Mouse (Mus musculus): ENCODE data around the gene Mrps21. TPM values are rescaled to one million over a fixed set of nuclear protein-coding genes. Genes with fewer than 3 reads are reported as not detected.
A peak's percentile ranks its signal among the peaks of the same experiment; 100 is the strongest.
"Not testable (repeated sequence)": the region's sequence is repeated elsewhere in the genome, so short reads cannot be mapped to it uniquely, and the experiment has no call there.

Gene Mrps21
- polyA plus RNA-seq, 1 experiment = 250 TPM

DNA sequence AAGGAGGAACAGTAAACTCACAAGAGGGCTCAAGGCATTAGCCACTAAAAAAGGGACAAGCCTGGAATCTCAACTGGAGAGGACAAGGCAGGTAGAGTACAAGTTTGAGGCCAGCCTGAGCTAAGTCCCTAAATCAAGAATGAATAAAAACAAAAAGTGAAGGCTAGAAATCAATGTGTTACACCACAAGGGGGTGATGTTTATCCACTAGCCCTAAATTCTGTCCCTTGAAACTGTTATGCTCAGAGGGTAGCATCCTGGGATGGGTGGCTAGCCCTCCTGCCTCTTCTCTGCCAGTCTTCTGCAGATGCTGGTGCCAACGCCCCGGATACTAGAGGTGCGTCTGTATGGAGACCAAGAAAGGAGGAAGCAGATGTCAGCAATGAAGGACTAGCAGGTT lies 11.0 kb downstream of the Mrps21 start:
- no peak overlapping the region for H3K4me3 ChIP-seq (ENCODE audit: insufficient read depth, low read length)
- no peak overlapping the region for H3K27ac ChIP-seq (ENCODE audit: insufficient read depth, low read length)
- H3K4me1 ChIP-seq (ENCODE audit: control insufficient read depth, insufficient read depth, low read length) = peaks cover 1% of the 10 kb centered on the region
- TF ChIP-seq POLR2A (IDR thresholded peaks at IDR 0.05; ENCODE audit: extremely low read depth, insufficient read depth, low read length) (no peak), CTCF (IDR thresholded peaks at IDR 0.05; ENCODE audit: extremely low read depth, insufficient read depth, low read length) (no peak; the same call in 1 of the 2 replicates)

- not testable (repeated sequence) for H3K27ac ChIP-seq (ENCODE audit: insufficient read depth, low read length); H3K4me3 ChIP-seq (ENCODE audit: insufficient read depth, low read length); H3K4me1 ChIP-seq (ENCODE audit: control insufficient read depth, insufficient read depth, low read length)
Measured at GRCm38 (mm10) chr3:95858278-95858677, 13.0 kb downstream of the Mrps21 start.

GRCm38 (mm10) chr3:95857050-95857449 lies 14.3 kb downstream of the Mrps21 start:
- H3K4me1 ChIP-seq (ENCODE audit: control insufficient read depth, insufficient read depth, low read length); H3K4me3 ChIP-seq (ENCODE audit: insufficient read depth, low read length); H3K27ac ChIP-seq (ENCODE audit: insufficient read depth, low read length): not testable (repeated sequence)

GRCm38 (mm10) chr3:95856115-95856514 lies 15.2 kb downstream of the Mrps21 start:
- Histone ChIP-seq H3K4me1 (ENCODE audit: control insufficient read depth, insufficient read depth, low read length) (no peaks in the 10 kb centered on the region; the same call in 1 of the 2 replicates), H3K27ac (ENCODE audit: insufficient read depth, low read length) (peak overlapping the region; percentile 51; the same call in 1 of the 2 replicates), H3K4me3 (ENCODE audit: insufficient read depth, low read length) (peak overlapping the region; percentile 83)
- no peak for TF ChIP-seq CTCF (IDR thresholded peaks at IDR 0.05; ENCODE audit: extremely low read depth, insufficient read depth, low read length)
- no peak for TF ChIP-seq POLR2A (IDR thresholded peaks at IDR 0.05; ENCODE audit: extremely low read depth, insufficient read depth, low read length)

DNA sequence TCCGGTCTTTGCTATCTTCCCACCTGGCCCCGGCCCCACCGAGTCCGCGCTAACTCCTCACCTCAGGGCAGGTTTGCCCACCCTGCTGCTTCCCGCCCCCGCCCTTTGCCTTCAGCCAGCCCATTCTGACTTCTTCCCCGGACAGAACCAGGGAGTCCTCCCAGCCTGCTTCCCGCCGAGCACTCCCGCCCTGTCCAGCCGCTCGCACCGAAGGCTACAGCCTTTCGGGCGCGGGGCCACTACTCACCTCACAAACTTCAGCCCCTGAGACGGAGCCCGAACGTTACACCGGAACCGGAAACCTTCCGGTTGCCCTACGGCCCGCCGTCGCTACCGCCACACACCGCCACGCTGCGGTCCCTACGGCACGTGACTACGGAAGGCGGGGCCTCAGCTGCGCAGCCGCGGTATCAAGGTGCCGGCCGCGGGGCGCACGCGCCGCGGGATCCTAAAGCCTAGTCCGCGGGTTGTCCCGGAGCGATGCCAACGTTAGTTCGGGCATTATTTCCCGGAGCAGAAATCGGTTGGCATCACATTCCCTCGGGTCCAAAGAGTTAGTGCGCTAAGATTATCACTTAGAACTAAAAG lies 15.7 kb downstream of the Mrps21 start, which contains the start of gene Prpf3:
TSS of gene Prpf3 (minus strand) at position 384 of the 588 bp plus-strand sequence.
- H3K27ac ChIP-seq (ENCODE audit: insufficient read depth, low read length) = peak within 1 kb of the TSS; percentile 51; the same call in 1 of the 2 replicates
- peak; percentile 77 for TF ChIP-seq POLR2A (IDR thresholded peaks at IDR 0.05; ENCODE audit: extremely low read depth, insufficient read depth, low read length)
- TF ChIP-seq CTCF (IDR thresholded peaks at IDR 0.05; ENCODE audit: extremely low read depth, insufficient read depth, low read length) = no peak
- H3K4me3 ChIP-seq (ENCODE audit: insufficient read depth, low read length) = peak within 1 kb of the TSS; percentile 83
- H3K4me1 ChIP-seq (ENCODE audit: control insufficient read depth, insufficient read depth, low read length) = no peaks in the 10 kb centered on the region; the same call in 1 of the 2 replicates

GRCm38 (mm10) chr3:95851317-95851716 lies 20.0 kb downstream of the Mrps21 start:
- Histone ChIP-seq H3K4me3 (ENCODE audit: insufficient read depth, low read length) (no peak overlapping the region), H3K4me1 (ENCODE audit: control insufficient read depth, insufficient read depth, low read length) (no peaks in the 10 kb centered on the region; the same call in 1 of the 2 replicates), H3K27ac (ENCODE audit: insufficient read depth, low read length) (no peak overlapping the region)
- no peak for TF ChIP-seq POLR2A (IDR thresholded peaks at IDR 0.05; ENCODE audit: extremely low read depth, insufficient read depth, low read length)

DNA sequence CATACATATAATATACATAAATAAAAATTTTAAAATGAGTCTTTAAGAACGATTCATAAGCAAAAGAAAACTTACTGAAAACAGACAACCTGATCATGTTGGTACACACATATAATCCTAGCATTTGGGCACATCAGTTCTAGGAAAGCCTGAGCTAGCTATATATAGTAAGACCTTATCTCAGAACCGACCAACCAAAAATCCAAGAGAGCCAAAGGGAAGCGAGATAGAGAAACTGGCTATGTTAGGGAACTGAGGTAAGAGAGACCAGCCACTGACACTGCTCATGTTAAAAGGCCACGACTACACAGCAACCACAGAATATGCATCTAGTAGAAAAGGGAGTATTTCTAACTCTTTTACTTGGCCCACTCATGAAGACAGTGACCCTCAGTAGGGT lies 20.7 kb downstream of the Mrps21 start:
- Histone ChIP-seq H3K4me1 (ENCODE audit: control insufficient read depth, insufficient read depth, low read length) (no peaks in the 10 kb centered on the region; the same call in 1 of the 2 replicates), H3K4me3 (ENCODE audit: insufficient read depth, low read length) (no peak overlapping the region), H3K27ac (ENCODE audit: insufficient read depth, low read length) (no peak overlapping the region)
- TF ChIP-seq POLR2A (IDR thresholded peaks at IDR 0.05; ENCODE audit: extremely low read depth, insufficient read depth, low read length) (no peak), CTCF (IDR thresholded peaks at IDR 0.05; ENCODE audit: extremely low read depth, insufficient read depth, low read length) (no peak)

DNA sequence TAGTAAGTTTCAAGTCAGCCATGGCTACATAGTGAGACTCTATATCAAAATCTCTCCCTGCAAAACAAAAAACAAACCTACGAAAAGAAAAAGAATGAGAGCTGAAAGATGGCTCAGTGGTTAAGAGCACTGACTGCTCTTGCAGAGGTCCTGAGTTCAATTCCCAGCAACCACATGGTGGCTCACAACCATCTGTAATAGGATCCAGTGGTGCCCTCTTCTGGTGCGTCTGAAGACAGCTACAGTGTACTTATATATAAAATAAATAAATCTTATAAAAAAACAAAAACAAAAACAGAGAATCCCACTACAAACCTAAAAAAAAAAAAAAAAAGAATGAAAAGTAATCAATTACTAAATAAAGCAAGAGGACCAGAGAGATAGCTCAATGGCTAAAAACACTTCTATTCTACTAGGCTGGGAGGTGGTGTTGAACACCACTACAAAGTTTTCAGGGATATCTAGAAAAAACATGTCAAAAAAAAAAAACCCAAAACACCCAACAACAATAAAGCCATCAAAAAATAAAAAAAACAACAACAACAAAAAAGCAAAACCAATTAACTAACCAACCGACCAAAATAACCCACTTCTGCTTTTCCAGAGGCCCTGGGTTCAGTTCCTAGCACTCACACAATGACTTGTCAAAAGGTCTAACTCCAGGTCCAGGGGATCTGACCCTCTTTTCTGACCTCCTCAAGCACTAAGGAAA lies 28.7 kb downstream of the Mrps21 start:
- H3K4me3 ChIP-seq (ENCODE audit: insufficient read depth, low read length) = no peak overlapping the region
- H3K4me1 ChIP-seq (ENCODE audit: control insufficient read depth, insufficient read depth, low read length) = no peaks in the 10 kb centered on the region
- H3K27ac ChIP-seq (ENCODE audit: insufficient read depth, low read length) = no peak overlapping the region
- TF ChIP-seq POLR2A (IDR thresholded peaks at IDR 0.05; ENCODE audit: extremely low read depth, insufficient read depth, low read length) = no peak

GRCm38 (mm10) chr3:95839250-95839649 lies 32.1 kb downstream of the Mrps21 start:
- H3K4me3 ChIP-seq (ENCODE audit: insufficient read depth, low read length) = no peak overlapping the region
- no peaks in the 10 kb centered on the region for H3K4me1 ChIP-seq (ENCODE audit: control insufficient read depth, insufficient read depth, low read length)
- no peak overlapping the region for H3K27ac ChIP-seq (ENCODE audit: insufficient read depth, low read length)
- TF ChIP-seq POLR2A (IDR thresholded peaks at IDR 0.05; ENCODE audit: extremely low read depth, insufficient read depth, low read length) = no peak
- no peak for TF ChIP-seq CTCF (IDR thresholded peaks at IDR 0.05; ENCODE audit: extremely low read depth, insufficient read depth, low read length)

- H3K4me3 ChIP-seq (ENCODE audit: insufficient read depth, low read length) = no peak overlapping the region
- no peak for TF ChIP-seq CTCF (IDR thresholded peaks at IDR 0.05; ENCODE audit: extremely low read depth, insufficient read depth, low read length)
- no peak for TF ChIP-seq POLR2A (IDR thresholded peaks at IDR 0.05; ENCODE audit: extremely low read depth, insufficient read depth, low read length)
- H3K4me1 ChIP-seq (ENCODE audit: control insufficient read depth, insufficient read depth, low read length) = no peaks in the 10 kb centered on the region
- no peak overlapping the region for H3K27ac ChIP-seq (ENCODE audit: insufficient read depth, low read length)
Measured at GRCm38 (mm10) chr3:95829053-95829452, 42.3 kb downstream of the Mrps21 start.
